Mouse (Mus musculus) cerebellum, adult 8-10 months (tissue): ENCODE measurements at regions not wholly inside any gene's neighbourhood (a gene's known extent, or its start where the extent isn't known, plus 50 kb on each side); places are given as distances from the start of the nearest gene placed in this dataset.

Experiments used
- DNase-seq: peaks from one replicate; pipeline ENCODE4 v3.0.0; 2022

DNA sequence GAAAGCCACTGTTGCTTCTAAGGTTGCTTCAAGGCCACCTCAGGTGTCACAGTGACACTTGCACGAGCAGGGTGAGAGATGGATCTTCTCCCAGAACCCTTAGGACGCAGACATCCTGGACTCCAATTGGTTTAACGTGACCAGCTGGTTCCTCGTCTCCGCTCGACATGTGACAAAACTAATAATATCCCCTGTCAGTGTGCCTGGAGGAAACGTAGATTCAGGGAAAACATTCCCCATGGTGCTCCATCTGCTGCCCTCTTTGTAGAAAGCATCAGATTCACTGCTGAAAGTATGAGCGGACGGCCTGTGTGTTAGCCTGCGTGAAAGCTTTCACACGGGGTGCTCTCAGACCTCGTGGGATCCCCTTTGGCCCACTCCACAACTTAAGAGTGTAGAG is 390.0 kb upstream of the Slc35b3 start:
- peak; percentile 81 for DNase-seq

GRCm38 (mm10) chr13:39347761-39348160 is 387.1 kb upstream of the Slc35b3 start:
- peak; percentile 45 for DNase-seq

GRCm38 (mm10) chr13:39334874-39335273 is 374.2 kb upstream of the Slc35b3 start:
- no peak for DNase-seq

DNA sequence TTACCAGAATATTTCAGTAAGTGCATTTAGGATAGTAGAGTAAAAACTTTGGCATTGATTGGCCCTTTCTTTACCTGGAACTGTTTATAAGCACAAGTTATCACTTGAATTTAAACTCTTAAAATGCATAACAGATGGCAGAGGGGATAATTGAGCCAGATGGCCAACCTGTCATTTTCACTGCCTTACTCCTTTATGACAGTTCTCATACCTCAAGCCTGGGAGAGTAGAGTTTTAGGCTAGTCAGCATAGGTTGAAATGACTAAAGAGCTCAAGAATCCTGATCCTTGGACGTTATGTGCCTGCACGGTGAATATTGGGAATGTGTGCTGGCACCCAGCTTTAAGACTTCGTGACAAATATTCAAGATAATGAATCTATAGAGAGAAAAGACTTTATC is 369.1 kb upstream of the Slc35b3 start:
- DNase-seq: peak; percentile 18

DNA sequence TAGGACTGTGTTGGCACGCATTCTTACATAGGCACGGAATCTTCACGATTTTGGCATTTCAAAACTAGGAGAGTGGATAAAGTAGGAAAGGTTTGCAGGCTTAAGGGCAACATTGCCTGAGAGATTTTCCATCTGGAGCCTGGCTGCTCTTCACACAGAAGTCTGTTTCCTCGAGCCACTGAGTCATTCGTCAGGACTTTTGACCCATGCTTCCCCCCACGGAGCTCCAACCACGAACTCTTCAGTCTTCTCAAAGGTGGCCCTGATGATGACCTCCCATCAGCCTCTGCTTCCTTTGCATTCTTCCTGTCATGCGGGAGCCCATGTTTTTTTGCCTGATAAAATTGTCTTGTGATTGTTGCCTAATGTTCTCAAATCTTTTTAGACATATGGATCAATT is 365.5 kb upstream of the Slc35b3 start:
- no peak for DNase-seq

DNA sequence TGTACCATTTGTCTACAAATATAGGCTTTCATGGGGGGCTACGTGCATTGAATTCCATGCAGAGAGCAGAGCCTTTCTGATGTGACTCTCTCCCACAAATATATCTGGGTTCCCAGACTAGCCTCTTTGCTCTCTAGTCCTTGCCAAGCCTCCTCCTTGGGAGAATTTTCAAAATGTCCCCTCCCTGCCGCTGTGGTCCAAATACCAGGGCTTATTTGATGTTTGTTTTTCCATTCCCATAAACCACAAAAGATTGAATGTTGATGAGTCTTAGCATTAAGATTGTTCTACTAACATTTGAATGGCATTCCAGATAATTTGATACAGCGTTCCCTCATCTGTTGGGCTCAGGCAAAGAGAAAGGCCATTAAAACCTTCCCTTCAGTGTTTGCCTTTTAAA is 360.4 kb upstream of the Slc35b3 start:
- DNase-seq: no peak

- DNase-seq: no peak
Observed at GRCm38 (mm10) chr13:39309758-39310157, 349.1 kb upstream of the Slc35b3 start.

GRCm38 (mm10) chr13:39307845-39308244 is 347.2 kb upstream of the Slc35b3 start:
- DNase-seq: no peak

GRCm38 (mm10) chr13:39306851-39307250 is 346.2 kb upstream of the Slc35b3 start:
- no peak for DNase-seq

DNA sequence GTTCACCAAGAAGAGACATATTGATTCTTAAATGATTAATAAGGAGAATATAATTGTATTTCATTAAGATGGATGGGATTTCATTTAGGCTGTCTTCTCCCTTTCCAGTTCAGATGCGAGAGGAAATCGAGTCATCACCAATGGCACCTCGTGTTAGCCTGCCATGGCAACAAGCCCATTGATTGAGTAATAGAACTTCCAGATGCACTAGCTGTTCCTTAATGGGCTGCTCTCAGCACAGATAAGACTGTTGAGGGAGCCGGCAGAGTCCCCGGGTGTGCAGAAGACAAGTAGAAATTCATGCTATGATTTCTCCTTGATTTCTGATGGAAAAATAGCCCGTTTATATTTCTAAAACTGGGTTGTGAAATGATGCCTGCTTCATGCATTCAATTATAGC is 336.5 kb upstream of the Slc35b3 start:
- DNase-seq: no peak

DNA sequence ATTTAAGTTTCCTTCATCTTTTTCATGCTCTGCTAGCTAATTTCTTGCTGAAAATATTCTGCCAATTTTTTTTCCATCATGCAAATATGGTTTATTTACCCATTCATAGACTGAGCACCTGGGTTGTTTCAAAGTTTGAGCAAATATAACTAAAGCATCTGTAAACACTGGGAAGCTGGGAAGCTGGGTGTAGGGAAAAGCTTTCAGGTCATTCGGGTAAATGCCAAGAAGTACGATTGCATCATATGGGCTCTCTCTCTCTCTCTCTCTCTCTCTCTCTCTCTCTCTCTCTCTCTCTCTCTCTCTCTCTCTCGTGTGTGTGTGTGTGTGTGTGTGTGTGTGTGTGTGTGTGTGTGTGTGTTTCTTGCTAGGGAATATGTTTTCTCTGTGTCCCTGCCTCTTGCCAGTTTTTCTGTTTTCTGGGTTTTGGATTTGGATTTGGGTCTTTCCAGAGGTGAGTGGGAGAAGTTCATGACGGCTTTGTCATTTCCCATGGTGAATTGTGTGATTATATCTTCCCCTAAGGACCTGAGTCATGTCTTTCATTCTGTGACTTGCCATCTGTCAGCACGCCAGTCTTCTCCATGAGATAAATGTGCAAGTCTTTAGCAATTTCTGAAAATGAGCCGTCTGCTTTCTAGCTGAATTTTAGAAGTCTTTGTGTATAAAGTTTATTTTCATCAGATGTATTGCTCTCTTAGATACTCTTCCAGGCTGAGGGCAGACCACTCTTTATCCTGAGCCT is 329.7 kb upstream of the Slc35b3 start:
- no peak for DNase-seq

- no peak for DNase-seq
Observed at GRCm38 (mm10) chr13:39282272-39282671, 321.6 kb upstream of the Slc35b3 start.

- DNase-seq: no peak
Observed at GRCm38 (mm10) chr13:39278101-39278500, 317.4 kb upstream of the Slc35b3 start.

GRCm38 (mm10) chr13:39266024-39266423 is 305.3 kb upstream of the Slc35b3 start:
- DNase-seq: no peak

DNA sequence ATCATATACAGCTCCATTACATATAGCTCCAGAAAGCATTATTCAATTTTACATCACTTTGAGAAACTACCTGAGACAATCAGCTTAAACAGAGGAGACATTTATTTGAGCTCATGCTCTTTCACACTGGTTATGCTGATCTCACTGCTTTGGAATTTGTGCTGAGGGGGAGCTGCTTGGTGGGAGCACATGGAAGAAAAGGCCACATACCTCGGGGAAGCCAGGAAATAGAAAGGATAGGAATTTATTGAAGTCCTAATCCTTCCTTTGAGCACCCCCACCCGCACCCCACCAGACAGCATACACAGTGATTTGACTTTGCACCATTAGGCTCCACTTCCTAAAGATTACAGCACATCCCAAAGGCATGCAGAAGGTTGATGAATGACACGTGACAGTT is 296.0 kb upstream of the Slc35b3 start:
- DNase-seq: no peak

GRCm38 (mm10) chr13:39255338-39255737 is 294.7 kb upstream of the Slc35b3 start:
- no peak for DNase-seq

DNA sequence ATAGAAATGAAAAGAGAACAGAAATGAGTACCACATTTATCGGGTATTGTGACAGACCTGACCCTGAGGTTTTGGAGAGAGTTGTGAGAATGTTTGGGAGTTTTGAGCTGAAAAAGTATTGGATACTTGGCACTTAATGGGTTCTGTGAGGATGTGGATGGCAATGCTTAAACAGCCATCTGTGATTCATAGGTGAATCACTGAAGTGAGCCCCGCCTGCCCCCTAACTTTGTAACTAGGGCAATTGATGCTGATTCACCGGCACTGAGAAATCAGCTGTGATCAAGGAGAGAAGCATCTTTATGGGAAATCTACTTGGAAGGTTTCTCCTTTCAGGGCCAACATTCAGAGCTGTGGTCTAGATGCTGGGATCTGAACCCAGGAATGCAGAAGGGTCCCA is 291.9 kb upstream of the Slc35b3 start:
- DNase-seq: no peak

GRCm38 (mm10) chr13:39250096-39250495 is 289.4 kb upstream of the Slc35b3 start:
- DNase-seq: no peak

- DNase-seq: no peak
Observed at GRCm38 (mm10) chr13:39226829-39227228, 266.2 kb upstream of the Slc35b3 start.

- no peak for DNase-seq
Observed at GRCm38 (mm10) chr13:39225651-39226050, 265.0 kb upstream of the Slc35b3 start.

DNA sequence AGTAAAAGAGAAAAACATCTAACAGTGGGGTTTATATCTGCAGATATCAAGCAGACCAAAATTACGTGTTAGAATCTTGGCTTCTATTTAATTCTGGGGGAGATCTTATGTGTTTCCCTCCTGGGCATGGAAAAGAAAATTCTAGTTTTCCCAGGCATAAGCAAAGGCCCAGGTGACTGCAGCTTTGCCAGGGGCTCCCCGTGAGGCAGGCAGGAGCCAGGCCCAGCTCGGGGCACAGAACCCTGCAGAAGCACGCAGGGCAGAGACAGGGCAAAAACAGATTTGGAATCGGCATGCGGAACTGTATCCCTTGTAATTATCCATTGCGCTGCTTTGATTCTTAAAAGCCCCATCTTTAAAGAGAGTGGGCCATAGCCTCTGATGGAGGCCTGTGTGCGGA is 250.4 kb upstream of the Slc35b3 start:
- DNase-seq: no peak

DNA sequence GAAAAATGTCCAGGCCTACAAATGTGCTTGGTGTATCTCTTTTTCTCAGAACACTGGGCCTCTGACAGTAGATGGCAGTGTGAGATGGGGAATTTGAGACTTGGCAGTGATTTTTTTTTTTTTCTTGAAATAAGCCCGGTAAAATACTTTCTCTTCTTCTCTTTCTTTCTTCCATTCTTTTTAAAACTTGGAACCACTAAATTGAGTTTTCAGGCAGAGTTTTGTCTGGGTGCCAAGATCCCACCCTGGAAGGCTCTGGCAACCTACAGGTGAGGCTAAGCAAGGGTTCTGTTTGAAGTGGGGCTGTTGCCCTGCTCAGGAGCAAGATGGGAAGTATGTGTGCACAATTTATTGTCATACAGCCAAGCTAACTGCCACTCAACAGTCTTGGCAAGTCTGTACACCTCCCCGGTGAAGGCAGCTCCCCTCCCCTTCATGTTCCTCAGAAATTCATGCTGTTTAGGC is 223.1 kb upstream of the Slc35b3 start:
- DNase-seq: peak; percentile 30

DNA sequence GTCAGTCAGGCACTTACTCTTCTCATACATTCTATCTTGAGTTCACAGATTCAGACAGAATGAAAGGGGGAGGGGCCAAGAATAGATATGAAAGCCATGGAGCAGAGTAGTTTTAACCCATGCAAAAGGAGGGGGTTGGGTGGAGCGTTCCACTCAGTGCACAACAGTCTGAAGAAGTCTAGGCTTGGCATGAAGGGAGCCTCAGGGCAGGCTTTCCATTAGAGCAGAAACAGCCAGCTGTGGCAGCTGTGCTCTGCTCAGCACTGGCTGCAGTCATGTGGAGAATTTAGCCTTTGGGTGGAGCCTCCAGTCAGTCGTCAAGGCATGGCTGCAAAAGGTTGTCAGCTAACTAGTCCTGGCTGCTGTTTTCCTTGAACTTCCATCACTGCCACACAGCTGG is 201.3 kb upstream of the Slc35b3 start:
- no peak for DNase-seq

DNA sequence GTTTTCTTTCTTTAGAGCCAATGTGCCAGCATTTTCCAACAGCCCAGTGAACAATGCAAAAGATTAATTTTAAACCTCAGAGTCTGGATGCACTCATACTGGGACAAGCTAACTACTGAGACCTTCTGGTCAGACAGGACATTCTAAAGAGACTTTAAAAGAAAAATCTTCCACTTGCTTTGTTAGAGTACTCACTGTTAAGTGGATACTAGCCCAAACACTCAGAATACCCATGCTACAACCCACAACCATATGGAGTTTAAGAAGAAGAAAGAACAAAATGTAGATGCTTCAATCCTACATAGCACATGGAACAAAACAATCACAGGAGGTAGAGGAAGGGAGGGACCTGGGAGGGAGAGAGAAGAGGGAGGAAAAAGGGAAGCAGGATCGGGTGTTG is 167.3 kb upstream of the Slc35b3 start:
- DNase-seq: no peak

DNA sequence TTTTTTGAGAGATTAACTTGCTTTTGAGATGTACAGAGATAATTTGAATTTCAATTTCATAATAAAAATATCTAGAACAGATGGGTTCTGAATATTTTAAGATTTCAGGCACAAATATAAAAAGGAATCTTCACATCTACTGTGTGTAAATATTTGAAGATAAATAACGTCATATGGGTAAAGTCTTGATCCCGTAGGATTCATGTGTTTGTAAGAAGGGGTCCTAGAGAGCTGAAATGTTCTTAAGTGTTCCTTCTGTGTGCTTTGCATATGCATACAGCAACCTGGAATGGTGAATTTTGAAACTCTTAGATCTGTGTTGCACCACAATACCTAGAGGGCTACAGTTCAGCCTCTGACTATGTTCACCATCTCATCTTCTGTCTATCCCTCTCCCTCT is 131.4 kb upstream of the Slc35b3 start:
- DNase-seq: no peak
